Mouse (Mus musculus): ENCODE data around the gene Ccr7. TPM values are rescaled to one million over a fixed set of nuclear protein-coding genes. Genes with fewer than 3 reads are reported as not detected.

Ccr7 gene
- polyA plus RNA-seq, 2 experiments: 0.11 to 0.29 TPM

- WGBS (ENCODE audit: insufficient replicate concordance): 43% methylated on average over 18 of the region's 18 CpGs
- Histone ChIP-seq H3K4me1 (replicated peaks; ENCODE audit: control insufficient read depth in 2 of 2, insufficient read depth in 2 of 2, low read length in 1 of 2) (peaks cover 0 to 6% of the 10 kb centered on the region in 2 experiments; a peak in 3 of 4 replicates), H3K4me2 (ENCODE audit: low read depth) (no peak overlapping the region), H3K9ac (replicated peaks) (no peak overlapping the region), H3K27ac (no peak overlapping the region), H3K36me3 (replicated peaks; ENCODE audit: control insufficient read depth, insufficient read depth, low read depth) (no peaks in the 10 kb centered on the region), H3K27me3 (ENCODE audit: control insufficient read depth, insufficient read depth, low read length) (no peaks in the 10 kb centered on the region), H3K4me3 (ENCODE audit: insufficient read depth in 1 of 2, low read depth in 2 of 2, low read length in 2 of 2) (no peak overlapping the region), H3K9me3 (ENCODE audit: control insufficient read depth, low read length) (no peaks in the 10 kb centered on the region)
- no peak for DNase-seq (ENCODE audit: low read depth in 3 of 3, low spot score in 3 of 3)
- no peak for TF ChIP-seq CTCF (IDR thresholded peaks at IDR 0.05; ENCODE audit: low read depth)
- no peak for TF ChIP-seq EP300 (IDR thresholded peaks at IDR 0.05; ENCODE audit: low read depth)
- no peak for ATAC-seq (ENCODE audit: insufficient read depth)
Observed at GRCm38 (mm10) chr11:99127785-99128682, 26.8 kb downstream of the Ccr7 start.

GRCm38 (mm10) chr11:99126482-99127253 is 28.2 kb downstream of the Ccr7 start:
- Histone ChIP-seq H3K36me3 (replicated peaks; ENCODE audit: control insufficient read depth, insufficient read depth, low read depth) (no peaks in the 10 kb centered on the region), H3K4me3 (ENCODE audit: insufficient read depth in 1 of 2, low read depth in 2 of 2, low read length in 2 of 2) (no peak overlapping the region), H3K27ac (no peak overlapping the region), H3K4me1 (replicated peaks; ENCODE audit: control insufficient read depth in 2 of 2, insufficient read depth in 2 of 2, low read length in 1 of 2) (peaks cover 0 to 1% of the 10 kb centered on the region in 2 experiments; a peak in 2 of 4 replicates), H3K9ac (replicated peaks) (no peak overlapping the region), H3K27me3 (ENCODE audit: control insufficient read depth, insufficient read depth, low read length) (no peaks in the 10 kb centered on the region), H3K4me2 (ENCODE audit: low read depth) (no peak overlapping the region), H3K9me3 (ENCODE audit: control insufficient read depth, low read length) (no peaks in the 10 kb centered on the region)
- WGBS (ENCODE audit: insufficient replicate concordance): 8% methylated on average over 5 of the region's 5 CpGs
- peak; percentile 33; the same call in 1 of the 2 replicates for ATAC-seq (ENCODE audit: insufficient read depth)
- no peak for DNase-seq (ENCODE audit: low read depth in 3 of 3, low spot score in 3 of 3)
- TF ChIP-seq CTCF (IDR thresholded peaks at IDR 0.05; ENCODE audit: low read depth) (no peak), EP300 (IDR thresholded peaks at IDR 0.05; ENCODE audit: low read depth) (no peak)

- Histone ChIP-seq H3K36me3 (replicated peaks; ENCODE audit: control insufficient read depth, insufficient read depth, low read depth) (no peaks in the 10 kb centered on the region), H3K9me3 (ENCODE audit: control insufficient read depth, low read length) (no peaks in the 10 kb centered on the region), H3K4me3 (ENCODE audit: insufficient read depth in 1 of 2, low read depth in 2 of 2, low read length in 2 of 2) (no peak overlapping the region), H3K4me1 (replicated peaks; ENCODE audit: control insufficient read depth in 2 of 2, insufficient read depth in 2 of 2, low read length in 1 of 2) (no peaks in the 10 kb centered on the region; a peak in 1 of 4 replicates), H3K4me2 (ENCODE audit: low read depth) (no peak overlapping the region), H3K27me3 (ENCODE audit: control insufficient read depth, insufficient read depth, low read length) (no peaks in the 10 kb centered on the region), H3K27ac (no peak overlapping the region), H3K9ac (replicated peaks) (no peak overlapping the region)
- ATAC-seq (ENCODE audit: insufficient read depth) (no peak), DNase-seq (ENCODE audit: low read depth in 3 of 3, low spot score in 3 of 3) (no peak)
- TF ChIP-seq CTCF (IDR thresholded peaks at IDR 0.05; ENCODE audit: low read depth) (no peak), EP300 (IDR thresholded peaks at IDR 0.05; ENCODE audit: low read depth) (no peak)
- 44% methylated on average over 10 of the region's 10 CpGs for WGBS (ENCODE audit: insufficient replicate concordance)
Observed at GRCm38 (mm10) chr11:99124635-99125029, 30.2 kb downstream of the Ccr7 start.

DNA sequence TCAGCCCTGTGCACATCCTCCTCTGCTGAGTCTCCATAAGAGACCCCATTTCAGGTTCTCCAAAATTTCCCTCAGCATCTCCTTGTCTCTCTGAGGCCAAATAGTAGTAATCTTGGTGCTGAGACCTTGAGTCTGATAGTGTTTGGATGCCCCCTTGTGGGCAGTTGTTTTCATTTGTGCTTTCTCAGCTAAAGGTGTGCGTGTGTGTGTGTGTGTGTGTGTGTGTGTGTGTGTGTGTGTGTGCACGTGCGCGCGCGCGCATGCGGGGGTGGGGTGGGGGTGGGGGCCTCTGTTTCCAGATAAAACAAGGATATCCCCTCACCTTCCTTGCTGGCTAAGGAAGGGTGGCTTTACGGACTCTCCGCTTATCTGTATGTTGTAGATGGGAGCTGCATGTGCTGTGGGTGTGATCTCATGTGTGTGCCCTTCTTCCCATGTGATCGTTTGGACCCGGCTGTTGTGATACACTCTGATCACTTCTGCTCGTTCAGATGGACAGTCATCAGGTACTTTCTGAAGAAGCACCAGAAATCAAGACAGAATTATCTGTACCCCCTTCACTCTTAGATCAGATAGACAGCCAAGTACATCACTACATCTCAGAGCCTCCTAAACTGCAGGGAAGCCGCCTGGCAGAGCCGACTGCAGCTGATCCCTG is 30.8 kb downstream of the Ccr7 start:
- Histone ChIP-seq H3K9me3 (ENCODE audit: control insufficient read depth, low read length) (no peaks in the 10 kb centered on the region), H3K4me2 (ENCODE audit: low read depth) (no peak overlapping the region), H3K4me1 (replicated peaks; ENCODE audit: control insufficient read depth in 2 of 2, insufficient read depth in 2 of 2, low read length in 1 of 2) (no peaks in the 10 kb centered on the region; a peak in 1 of 4 replicates), H3K27me3 (ENCODE audit: control insufficient read depth, insufficient read depth, low read length) (no peaks in the 10 kb centered on the region), H3K9ac (replicated peaks) (no peak overlapping the region), H3K27ac (no peak overlapping the region), H3K36me3 (replicated peaks; ENCODE audit: control insufficient read depth, insufficient read depth, low read depth) (no peaks in the 10 kb centered on the region), H3K4me3 (ENCODE audit: insufficient read depth in 1 of 2, low read depth in 2 of 2, low read length in 2 of 2) (no peak overlapping the region)
- no peak for DNase-seq (ENCODE audit: low read depth in 3 of 3, low spot score in 3 of 3)
- ATAC-seq (ENCODE audit: insufficient read depth): no peak
- WGBS (ENCODE audit: insufficient replicate concordance): 26% methylated on average over 15 of the region's 15 CpGs
- TF ChIP-seq CTCF (IDR thresholded peaks at IDR 0.05; ENCODE audit: low read depth): peak; percentile 52
- no peak for TF ChIP-seq EP300 (IDR thresholded peaks at IDR 0.05; ENCODE audit: low read depth)
